Mouse (Mus musculus) ES-E14 (cell line): ENCODE measurements around the gene Cd163.

Experiments
- CHD2 ChIP-seq: IDR thresholded peaks from 2 replicates; pipeline ENCODE4 v1.6.1; 2014; ENCODE audit warnings: mild to moderate bottlenecking, low read depth, low read length, inconsistent platforms
- HCFC1 ChIP-seq: IDR thresholded peaks from 2 replicates; pipeline ENCODE4 v1.6.1; 2012; ENCODE audit warnings: low read length, inconsistent platforms, borderline replicate concordance; ENCODE audit not compliant: insufficient read depth
- MAFK ChIP-seq: IDR thresholded peaks from 2 replicates; pipeline ENCODE4 v1.6.1; 2014; ENCODE audit warnings: mild to moderate bottlenecking, low read depth, low read length, inconsistent platforms; ENCODE audit not compliant: insufficient read depth
- ZC3H11A ChIP-seq: IDR thresholded peaks from 2 replicates; pipeline ENCODE4 v1.6.1; 2012; ENCODE audit warnings: low read depth, mild to moderate bottlenecking, inconsistent platforms, low read length, borderline replicate concordance
- ZNF384 ChIP-seq: IDR thresholded peaks from 2 replicates; pipeline ENCODE4 v1.6.1; 2012; ENCODE audit warnings: low read depth, low read length, inconsistent platforms

DNA sequence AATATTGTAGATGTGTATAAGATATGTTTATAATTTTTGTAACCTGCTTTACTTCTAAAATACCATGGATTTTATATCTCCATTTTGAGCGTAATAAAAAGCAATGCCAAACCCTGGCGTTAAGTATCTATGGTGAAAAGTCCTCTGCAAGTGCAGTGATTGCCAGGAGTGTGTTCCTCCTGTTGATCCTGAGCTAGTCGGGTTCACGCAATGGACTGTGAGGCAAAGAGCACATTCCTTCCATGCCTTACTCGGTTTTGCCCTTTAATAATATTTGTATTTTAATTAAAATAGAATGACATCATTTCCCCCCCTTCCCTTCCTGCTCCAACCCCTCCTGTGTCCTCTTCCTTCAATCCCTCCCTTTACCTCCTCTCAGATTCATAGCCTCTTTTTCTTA lies 26.8 kb upstream of the Cd163 start:
- TF ChIP-seq CHD2 (no peak), ZNF384 (no peak), MAFK (no peak), ZC3H11A (no peak), HCFC1 (no peak)
